Mouse (Mus musculus) intestine, embryonic 16.5 days (tissue): ENCODE results near the gene Ttll12. TPM values are rescaled to one million over a fixed set of nuclear protein-coding genes. Genes with fewer than 3 reads are reported as not detected.

Source experiments
- ATAC-seq: fragments of 200-750 bp; cut with Nextera tagmentation; 2 replicates; pipeline ENCODE4 v1.8.0; 2017; ENCODE audit warnings: moderate TSS enrichment, moderate library complexity
- H3K27ac ChIP-seq: fragments of 300-500 bp; sonication (generic); 2 replicates; pipeline ENCODE4 v1.5.1; 2014; ENCODE audit warnings: mild to moderate bottlenecking, low read length
- H3K27me3 ChIP-seq: fragments of 300-500 bp; sonication (generic); replicated peaks from 2 replicates; pipeline ENCODE4 v1.6.1; 2014; ENCODE audit warnings: low read length, control low read depth, mixed read lengths; ENCODE audit not compliant: control insufficient read depth, insufficient read depth
- H3K36me3 ChIP-seq: fragments of 300-500 bp; sonication (generic); 2 replicates; pipeline ENCODE4 v1.6.1; 2014; ENCODE audit warnings: low read length, control low read depth; ENCODE audit not compliant: control insufficient read depth, insufficient read depth
- H3K4me1 ChIP-seq: fragments of 300-500 bp; sonication (generic); 2 replicates; pipeline ENCODE4 v1.6.1; 2014; ENCODE audit warnings: low read length, control low read depth, mixed read lengths; ENCODE audit not compliant: control insufficient read depth, insufficient read depth
- H3K4me2 ChIP-seq: fragments of 300-500 bp; sonication (generic); 2 replicates; pipeline ENCODE4 v1.6.1; 2014; ENCODE audit warnings: low read depth, low read length, control low read depth
- H3K4me3 ChIP-seq: fragments of 300-500 bp; sonication (generic); 2 replicates; pipeline ENCODE4 v1.5.1; 2014; ENCODE audit warnings: mild to moderate bottlenecking, low read length
- H3K9ac ChIP-seq: fragments of 300-500 bp; sonication (generic); 2 replicates; pipeline ENCODE4 v1.6.1; 2014; ENCODE audit warnings: low read depth, low read length
- H3K9me3 ChIP-seq: fragments of 300-500 bp; sonication (generic); 2 replicates; pipeline ENCODE4 v1.6.1; 2016; ENCODE audit warnings: low read length, control low read depth; ENCODE audit not compliant: control insufficient read depth
- WGBS: fragments of 180-500 bp; shearing (Covaris S2); extraction: QIAGEN DNeasy Blood & Tissue Kit; methylation state at CpG from one replicate; pipeline ENCODE4 v1.1.7; 2014; 5-methylcytosine and 5-hydroxymethylcytosine counted together
- polyA plus RNA-seq: library from polyadenylated mRNA; unstranded; fragments of >200 nt; fragmentation: Nextera tagmentation; extraction: Ambion mirVana; gene quantifications from 2 replicates; pipeline ENCODE4 v1.2.1, GENCODE M21; 2015

Ttll12 gene
- polyA plus RNA-seq, 1 experiment from 2014 or later: 30.2 TPM

GRCm38 (mm10) chr15:83569682-83570081 is 25.3 kb downstream of the Ttll12 start:
- Histone ChIP-seq H3K4me2 (no peak overlapping the region), H3K9me3 (no peaks in the 10 kb centered on the region), H3K36me3 (peaks cover 3% of the 10 kb centered on the region; the same call in 1 of the 2 replicates), H3K27me3 (no peaks in the 10 kb centered on the region), H3K9ac (no peak overlapping the region), H3K27ac (no peak overlapping the region), H3K4me3 (no peak overlapping the region), H3K4me1 (no peaks in the 10 kb centered on the region)
- WGBS: 56% methylated on average over 11 of the region's 11 CpGs
- no peak for ATAC-seq

- Histone ChIP-seq H3K4me1 (peaks cover 2% of the 10 kb centered on the region; the same call in 1 of the 2 replicates), H3K27me3 (no peaks in the 10 kb centered on the region), H3K36me3 (no peaks in the 10 kb centered on the region), H3K4me3 (no peak overlapping the region), H3K9me3 (no peaks in the 10 kb centered on the region), H3K27ac (no peak overlapping the region), H3K9ac (no peak overlapping the region), H3K4me2 (no peak overlapping the region)
- 93% methylated on average over 5 of the region's 5 CpGs for WGBS
- no peak for ATAC-seq
Observed at GRCm38 (mm10) chr15:83568544-83568943, 26.4 kb downstream of the Ttll12 start.

- Histone ChIP-seq H3K9me3 (no peaks in the 10 kb centered on the region), H3K27me3 (no peaks in the 10 kb centered on the region), H3K9ac (no peak overlapping the region), H3K27ac (no peak overlapping the region), H3K4me2 (no peak overlapping the region), H3K36me3 (no peaks in the 10 kb centered on the region), H3K4me3 (no peak overlapping the region), H3K4me1 (peaks cover 10% of the 10 kb centered on the region)
- WGBS: 88% methylated on average over 3 of the region's 3 CpGs
- no peak for ATAC-seq
Observed at GRCm38 (mm10) chr15:83567728-83568127, 27.2 kb downstream of the Ttll12 start.

- Histone ChIP-seq H3K4me1 (peaks cover 10% of the 10 kb centered on the region), H3K9ac (no peak overlapping the region), H3K36me3 (no peaks in the 10 kb centered on the region), H3K27me3 (no peaks in the 10 kb centered on the region), H3K4me3 (no peak overlapping the region), H3K4me2 (no peak overlapping the region), H3K9me3 (no peaks in the 10 kb centered on the region), H3K27ac (no peak overlapping the region)
- no peak for ATAC-seq
- 73% methylated on average over 5 of the region's 5 CpGs for WGBS
Observed at GRCm38 (mm10) chr15:83566006-83566405, 29.0 kb downstream of the Ttll12 start.

GRCm38 (mm10) chr15:83565434-83565833 is 29.5 kb downstream of the Ttll12 start:
- Histone ChIP-seq H3K4me3 (no peak overlapping the region), H3K9ac (no peak overlapping the region), H3K9me3 (no peaks in the 10 kb centered on the region), H3K36me3 (no peaks in the 10 kb centered on the region), H3K27me3 (no peaks in the 10 kb centered on the region), H3K27ac (no peak overlapping the region), H3K4me1 (peaks cover 10% of the 10 kb centered on the region), H3K4me2 (no peak overlapping the region)
- 74% methylated on average over 3 of the region's 3 CpGs for WGBS
- 0 out of 2 replicates have a peak, but pooled peaks have one; percentile 36 for ATAC-seq

- Histone ChIP-seq H3K4me1 (peaks cover 10% of the 10 kb centered on the region), H3K27me3 (no peaks in the 10 kb centered on the region), H3K9me3 (no peaks in the 10 kb centered on the region), H3K4me3 (peak overlapping the region; percentile 54), H3K4me2 (peak overlapping the region; percentile 92), H3K9ac (peak overlapping the region; percentile 75), H3K27ac (0 out of 2 replicates have a peak overlapping the region, but pooled peaks have one; percentile 20), H3K36me3 (no peaks in the 10 kb centered on the region)
- ATAC-seq: peak; percentile 59
- 2% methylated on average over 27 of the region's 27 CpGs for WGBS
Observed at GRCm38 (mm10) chr15:83563857-83564651, 30.9 kb downstream of the Ttll12 start.

- H3K27me3 ChIP-seq: no peaks in the 10 kb centered on the region
- H3K4me1 ChIP-seq: peaks cover 10% of the 10 kb centered on the region
- H3K9ac ChIP-seq: peak within 1 kb of the TSS; percentile 75
- WGBS: under 1% methylated on average over 28 of the region's 28 CpGs
- peak within 1 kb of the TSS; percentile 20 for H3K27ac ChIP-seq
- peak within 1 kb of the TSS; percentile 54 for H3K4me3 ChIP-seq
- ATAC-seq: peak; percentile 80
- H3K4me2 ChIP-seq: peak within 1 kb of the TSS; percentile 92
- no peaks in the 10 kb centered on the region for H3K9me3 ChIP-seq
- H3K36me3 ChIP-seq: no peaks in the 10 kb centered on the region
Observed at GRCm38 (mm10) chr15:83563327-83563856, 31.6 kb downstream of the Ttll12 start, which contains the start of the genes Tspo and Mcat. Gene Tspo (plus strand): TSS chr15:83563592. Gene Mcat (minus strand): TSS chr15:83563787.

- 39% methylated on average over 15 of the region's 15 CpGs for WGBS
- Histone ChIP-seq H3K27me3 (no peaks in the 10 kb centered on the region), H3K9me3 (no peaks in the 10 kb centered on the region), H3K36me3 (no peaks in the 10 kb centered on the region), H3K9ac (0 out of 2 replicates have a peak overlapping the region, but pooled peaks have one; percentile 75), H3K4me3 (peak overlapping the region; percentile 54), H3K27ac (no peak overlapping the region; the same call in none of the 2 replicates), H3K4me2 (peak overlapping the region; percentile 92), H3K4me1 (peaks cover 10% of the 10 kb centered on the region)
- peak; percentile 62 for ATAC-seq
Observed at GRCm38 (mm10) chr15:83562626-83563270, 32.2 kb downstream of the Ttll12 start.

- H3K9me3 ChIP-seq: no peaks in the 10 kb centered on the region
- no peaks in the 10 kb centered on the region for H3K27me3 ChIP-seq
- 69% methylated on average over 5 of the region's 5 CpGs for WGBS
- no peak overlapping the region for H3K4me2 ChIP-seq
- no peak overlapping the region for H3K9ac ChIP-seq
- H3K27ac ChIP-seq: no peak overlapping the region
- H3K36me3 ChIP-seq: no peaks in the 10 kb centered on the region
- no peak for ATAC-seq
- H3K4me1 ChIP-seq: peaks cover 11% of the 10 kb centered on the region
- H3K4me3 ChIP-seq: no peak overlapping the region
Observed at GRCm38 (mm10) chr15:83560941-83561477, 33.9 kb downstream of the Ttll12 start.
